11 mouse cellular contexts compared by ENCODE assay signal in the genomic region with DNA sequence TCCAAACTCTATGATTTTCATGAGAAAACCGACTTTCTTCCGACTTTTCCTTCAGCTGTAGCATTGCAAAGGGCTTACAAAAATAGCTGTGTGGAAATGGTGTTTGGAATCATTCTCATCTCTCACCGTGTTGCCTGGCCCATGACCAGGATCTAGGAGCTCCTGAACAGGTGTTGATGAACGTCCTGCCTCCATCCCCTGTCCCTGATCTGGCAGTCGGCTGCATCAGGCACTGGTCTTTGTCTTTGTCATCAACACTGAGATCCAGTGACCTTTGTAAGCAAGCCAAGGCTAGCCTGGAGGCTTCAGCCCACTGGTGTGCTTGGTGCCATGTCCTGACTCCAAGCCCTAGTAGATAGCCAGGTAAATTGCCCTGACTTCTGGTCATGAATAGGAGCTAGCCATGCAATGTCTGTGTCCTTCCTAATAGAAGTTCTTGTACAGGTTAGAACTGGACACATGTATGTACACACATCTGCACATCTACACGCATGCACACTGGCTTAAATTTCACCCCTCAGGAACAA. TPM values are rescaled to one million over a fixed set of nuclear protein-coding genes. Genes with fewer than 3 reads are reported as not detected.
A peak's percentile ranks its signal among the peaks of the same experiment; 100 is the strongest.
DNase-seq lines count a peak whose midpoint lies in the region; ATAC-seq and TF ChIP-seq lines count a peak whose summit lies in the region.
"Had no signal": no experiment of that assay in that cellular context is flagged by ENCODE, and none has a peak within 500 bp of the region (broad histone marks: within the 10 kb centered on the region; RNA-seq: fewer than 3 reads in every experiment).

No protein-coding gene starts in this region.

- H3K4me3 ChIP-seq in heart, embryonic 11.5 days (ENCODE audit: low read depth, low read length): no peak overlapping the region
- H3K4me3 ChIP-seq in midbrain, embryonic 10.5 days: no peak overlapping the region
- H3K4me3 ChIP-seq in midbrain, postnatal 0 days (ENCODE audit: low read depth, low read length): no peak overlapping the region
- H3K4me3 ChIP-seq in heart, embryonic 14.5 days (ENCODE audit: control insufficient read depth in 1 of 2, insufficient read depth in 1 of 2, low read depth in 1 of 2, low read length in 2 of 2): no peak overlapping the region
- no peak overlapping the region for H3K4me3 ChIP-seq in stomach, embryonic 15.5 days (replicated peaks)

- no peaks in the 10 kb centered on the region for H3K9me3 ChIP-seq in heart, embryonic 11.5 days (replicated peaks; ENCODE audit: control insufficient read depth, low read length)
- H3K9me3 ChIP-seq in midbrain, embryonic 10.5 days (replicated peaks): no peaks in the 10 kb centered on the region
- no peaks in the 10 kb centered on the region for H3K9me3 ChIP-seq in midbrain, postnatal 0 days (ENCODE audit: low read length)
- no peaks in the 10 kb centered on the region for H3K9me3 ChIP-seq in heart, embryonic 14.5 days (ENCODE audit: control insufficient read depth, low read length)
- H3K9me3 ChIP-seq in stomach, embryonic 15.5 days: no peaks in the 10 kb centered on the region
- H3K9me3 ChIP-seq: G1E had no signal

- intact Hi-C loops in heart, postnatal 14 days (cut with DNase I): no loop called here

- 57% methylated on average over 6 of the region's 6 CpGs for whole genome bisulfite sequencing in heart, embryonic 11.5 days (ENCODE audit: insufficient replicate concordance)
- WGBS in midbrain, embryonic 10.5 days: 87% methylated on average over 6 of the region's 6 CpGs
- WGBS in midbrain, postnatal 0 days: 85% methylated on average over 6 of the region's 6 CpGs
- 47% methylated on average over 6 of the region's 6 CpGs for WGBS in heart, embryonic 14.5 days
- 65% methylated on average over 6 of the region's 6 CpGs for WGBS in stomach, embryonic 15.5 days

- H3K4me1 ChIP-seq in heart, embryonic 11.5 days (ENCODE audit: control insufficient read depth, insufficient read depth, low read length): peaks cover 69% of the 10 kb centered on the region
- H3K4me1 ChIP-seq in midbrain, embryonic 10.5 days: peaks cover 51% of the 10 kb centered on the region
- peaks cover 11% of the 10 kb centered on the region for H3K4me1 ChIP-seq in midbrain, postnatal 0 days (ENCODE audit: insufficient read depth, low read length)
- H3K4me1 ChIP-seq in heart, embryonic 14.5 days (ENCODE audit: control insufficient read depth in 2 of 2, insufficient read depth in 2 of 2, low read length in 2 of 2): peaks cover 49 to 89% of the 10 kb centered on the region in 2 experiments
- peaks cover 48% of the 10 kb centered on the region for H3K4me1 ChIP-seq in stomach, embryonic 15.5 days

- ATAC-seq in heart, embryonic 11.5 days (replicated peaks; ENCODE audit: insufficient number of reproducible peaks, low FRiP score, low TSS enrichment): no peak
- ATAC-seq in midbrain, postnatal 0 days (ENCODE audit: low FRiP score): no peak
- ATAC-seq in heart, embryonic 14.5 days (ENCODE audit: insufficient number of reproducible peaks, insufficient read depth, low FRiP score, low read depth): no peak
- no peak for ATAC-seq in stomach, embryonic 15.5 days (ENCODE audit: insufficient read depth, low FRiP score, low read depth)

- peak overlapping the region; percentile 89 for H3K27ac ChIP-seq in heart, embryonic 11.5 days (ENCODE audit: low read depth, low read length)
- peak overlapping the region; percentile 88 for H3K27ac ChIP-seq in midbrain, embryonic 10.5 days (replicated peaks)
- H3K27ac ChIP-seq in midbrain, postnatal 0 days (ENCODE audit: low read depth, low read length): no peak overlapping the region
- peak overlapping the region; percentile 91 to 94 for H3K27ac ChIP-seq in heart, embryonic 14.5 days (replicated peaks in 1 of 2; ENCODE audit: control insufficient read depth in 1 of 2, insufficient read depth in 1 of 2, low read depth in 2 of 2, low read length in 2 of 2)
- H3K27ac ChIP-seq in stomach, embryonic 15.5 days: peak overlapping the region; percentile 96; the same call in 1 of the 2 replicates

- TF ChIP-seq CTCF in midbrain, postnatal 0 days (IDR thresholded peaks at IDR 0.05): no peak

- peaks cover 9% of the 10 kb centered on the region; the same call in 1 of the 2 replicates for H3K36me3 ChIP-seq in heart, embryonic 11.5 days (ENCODE audit: control insufficient read depth, insufficient read depth, low read length)
- H3K36me3 ChIP-seq in midbrain, embryonic 10.5 days: peaks cover 54% of the 10 kb centered on the region
- no peaks in the 10 kb centered on the region for H3K36me3 ChIP-seq in midbrain, postnatal 0 days (ENCODE audit: insufficient read depth, low read length)
- peaks cover 49% of the 10 kb centered on the region for H3K36me3 ChIP-seq in heart, embryonic 14.5 days (ENCODE audit: control insufficient read depth, insufficient read depth, low read length)
- no peaks in the 10 kb centered on the region for H3K36me3 ChIP-seq in stomach, embryonic 15.5 days

- DNase-seq in heart, postnatal 14 days: no peak
- DNase-seq in midbrain, embryonic 10.5 days (ENCODE audit: low spot score): no peak
- DNase-seq in midbrain, postnatal 0 days (ENCODE audit: low spot score): no peak
- no peak for DNase-seq in ovary, postnatal 14 days (ENCODE audit: low spot score)
- DNase-seq: adrenal gland, adult 8-10 months; kidney, postnatal 25 days; thymus, postnatal 36 days had no signal

- H3K4me2 ChIP-seq in heart, embryonic 11.5 days: no peak overlapping the region; the same call in 1 of the 2 replicates
- H3K4me2 ChIP-seq in midbrain, postnatal 0 days (ENCODE audit: low read depth, low read length, poor library complexity, severe bottlenecking): no peak overlapping the region
- H3K4me2 ChIP-seq in heart, embryonic 14.5 days (ENCODE audit: low read length): peak overlapping the region; percentile 17; the same call in 1 of the 2 replicates
- no peak overlapping the region for H3K4me2 ChIP-seq in stomach, embryonic 15.5 days

- H3K9ac ChIP-seq in heart, embryonic 11.5 days (ENCODE audit: low read depth, low read length): no peak overlapping the region
- no peak overlapping the region for H3K9ac ChIP-seq in midbrain, postnatal 0 days (replicated peaks; ENCODE audit: low read length, poor library complexity, severe bottlenecking)
- H3K9ac ChIP-seq in heart, embryonic 14.5 days (ENCODE audit: low read length): peak overlapping the region; percentile 52
- no peak overlapping the region for H3K9ac ChIP-seq in stomach, embryonic 15.5 days

- no peaks in the 10 kb centered on the region for H3K27me3 ChIP-seq in heart, embryonic 11.5 days (ENCODE audit: control insufficient read depth, insufficient read depth, low read length)
- peaks cover 3% of the 10 kb centered on the region; the same call in 1 of the 2 replicates for H3K27me3 ChIP-seq in midbrain, embryonic 10.5 days (ENCODE audit: low read depth, poor library complexity, severe bottlenecking)
- H3K27me3 ChIP-seq in midbrain, postnatal 0 days (ENCODE audit: insufficient read depth, low read length): no peaks in the 10 kb centered on the region
- H3K27me3 ChIP-seq in heart, embryonic 14.5 days (ENCODE audit: control insufficient read depth, insufficient read depth, low read length): no peaks in the 10 kb centered on the region
- no peaks in the 10 kb centered on the region for H3K27me3 ChIP-seq in stomach, embryonic 15.5 days (replicated peaks)

RNA-seq across cellular contexts. Expression of gene Fstl1, which starts 12.8 kb away (rescaled TPM):
- polyA plus RNA-seq in heart, embryonic 11.5 days (2014; fragmentation: Nextera tagmentation; extraction: Ambion mirVana): 500 and 503 TPM in 2 replicates
- 100 to 1,000 TPM; 221 to 228 TPM for total RNA-seq in heart, postnatal 14 days (2021)
- polyA plus RNA-seq in midbrain, embryonic 10.5 days (2016; fragmentation: Nextera tagmentation; extraction: Ambion mirVana): 168 and 195 TPM in 2 replicates
- 51.6 and 72.1 TPM in 2 replicates for total RNA-seq in midbrain, postnatal 0 days (2014; rRNA removed)
- polyA plus RNA-seq in midbrain, postnatal 0 days (2015; fragmentation: Nextera tagmentation; extraction: Ambion mirVana): 56.3 and 58.8 TPM in 2 replicates
- 537 and 600 TPM in 2 replicates for polyA plus RNA-seq in heart, embryonic 14.5 days (2014; fragmentation: Nextera tagmentation; extraction: Ambion mirVana)
- polyA plus RNA-seq in stomach, embryonic 15.5 days (2015; fragmentation: Nextera tagmentation; extraction: Ambion mirVana): 327 and 347 TPM in 2 replicates
